Mouse (Mus musculus) R1 (cell line): ENCODE results near the gene Tm7sf2.

Source experiments
- DNase-seq: peaks from one replicate; pipeline ENCODE4 v3.0.0-alpha.2; 2018; ENCODE audit warnings: low read depth, low spot score

Tm7sf2 gene

GRCm38 (mm10) chr19:6067724-6068415, at the start of gene Tm7sf2:
Gene Tm7sf2 (minus strand): TSS chr19:6068373.
- DNase-seq, result peak; percentile 96

GRCm38 (mm10) chr19:6117346-6117985, 49.3 kb upstream of the Tm7sf2 start:
- peak; percentile 20 for DNase-seq

DNA sequence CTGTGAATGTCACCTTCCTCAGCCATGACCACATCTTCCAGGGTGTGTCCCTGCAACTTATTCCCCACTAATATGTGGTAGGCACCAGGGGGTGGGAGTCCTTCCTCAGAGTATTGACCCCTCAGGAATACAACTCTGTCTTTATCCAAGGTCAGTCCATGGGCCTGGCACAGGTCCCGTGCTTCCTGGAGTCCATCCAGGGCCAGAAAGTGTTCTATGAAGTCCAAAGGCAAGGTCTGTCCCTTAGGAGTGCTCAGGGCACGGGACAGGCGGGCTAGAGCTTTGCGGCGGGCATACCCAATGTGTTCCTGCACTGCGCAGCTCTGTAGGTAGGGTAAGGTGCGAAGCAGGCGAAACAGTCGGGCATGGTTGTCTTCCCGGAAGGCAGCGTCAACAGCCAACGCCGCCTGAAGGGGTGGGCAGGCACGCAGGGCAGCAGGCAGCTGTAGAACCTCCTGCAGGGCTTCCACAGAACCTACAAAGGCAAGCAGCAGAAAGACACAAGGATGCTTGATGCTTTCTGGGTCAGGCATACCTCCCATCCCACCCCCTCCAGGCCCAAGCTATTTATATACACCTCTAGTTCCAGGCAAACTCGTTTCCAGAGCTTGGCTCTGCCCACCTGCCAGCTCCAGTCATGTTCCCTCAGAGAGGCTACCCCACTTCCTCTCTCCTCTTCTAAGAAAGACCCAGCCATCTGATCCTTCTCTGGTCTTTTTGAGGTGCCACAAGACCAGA, 48.1 kb upstream of the Tm7sf2 start:
- DNase-seq, result no peak

DNA sequence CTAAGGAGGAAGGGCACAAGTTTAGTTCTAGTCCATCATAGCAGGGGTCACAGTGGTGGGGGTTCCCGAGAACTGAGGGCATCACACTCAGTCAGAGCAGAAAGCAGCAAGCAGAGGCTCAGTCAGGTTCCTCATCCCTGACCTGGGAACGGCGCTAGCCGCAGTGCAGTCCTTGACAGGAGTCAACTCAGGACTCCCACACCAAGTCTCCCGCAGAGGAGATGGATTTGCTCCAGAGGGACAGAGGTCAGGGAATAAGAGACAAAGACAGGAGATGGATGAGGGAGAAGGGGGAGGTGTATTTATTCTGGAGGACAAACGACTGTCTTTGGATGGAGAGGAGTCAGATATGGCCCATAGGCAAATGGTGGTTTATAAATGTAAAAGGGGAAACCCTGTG, 44.9 kb upstream of the Tm7sf2 start:
- DNase-seq, result no peak

- no peak for DNase-seq
Measured at GRCm38 (mm10) chr19:6105586-6105985, 37.4 kb upstream of the Tm7sf2 start, which contains the start of gene Naaladl1. Gene Naaladl1 (plus strand): TSS chr19:6105782.

- no peak for DNase-seq
Measured at GRCm38 (mm10) chr19:6104476-6104875, 36.3 kb upstream of the Tm7sf2 start.

DNA sequence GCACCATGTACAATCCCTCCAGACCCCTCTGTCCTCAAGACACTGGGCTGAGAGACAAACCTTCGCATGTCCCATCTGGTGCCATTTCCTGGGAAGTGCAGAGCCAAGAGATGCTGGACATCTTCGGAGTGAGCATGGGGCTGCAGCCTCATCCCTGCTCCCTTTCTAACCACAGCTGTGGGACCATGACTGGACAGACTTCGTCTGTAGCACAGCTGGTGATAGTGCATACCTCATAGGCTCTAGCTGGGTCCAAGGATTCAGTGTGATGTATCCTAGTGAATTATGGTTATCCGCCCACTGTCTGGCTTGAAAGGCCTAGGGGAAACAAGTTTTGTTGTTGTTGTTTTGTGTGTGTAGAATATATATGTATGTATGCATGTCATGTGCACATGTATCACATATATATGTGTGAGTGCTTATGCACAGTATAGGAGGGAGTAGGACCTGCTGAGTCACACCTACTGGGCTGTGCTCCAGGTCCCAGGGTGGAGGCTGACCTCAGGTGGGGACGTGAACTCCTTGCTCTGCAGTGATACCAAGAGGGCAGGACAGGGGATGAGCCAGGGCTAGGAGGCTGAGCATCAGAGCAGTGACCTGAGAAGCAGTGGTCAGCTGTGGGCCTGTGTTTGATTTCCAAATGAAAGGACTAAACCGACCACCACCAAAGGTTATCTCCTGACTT, 34.1 kb upstream of the Tm7sf2 start:
- no peak for DNase-seq

DNA sequence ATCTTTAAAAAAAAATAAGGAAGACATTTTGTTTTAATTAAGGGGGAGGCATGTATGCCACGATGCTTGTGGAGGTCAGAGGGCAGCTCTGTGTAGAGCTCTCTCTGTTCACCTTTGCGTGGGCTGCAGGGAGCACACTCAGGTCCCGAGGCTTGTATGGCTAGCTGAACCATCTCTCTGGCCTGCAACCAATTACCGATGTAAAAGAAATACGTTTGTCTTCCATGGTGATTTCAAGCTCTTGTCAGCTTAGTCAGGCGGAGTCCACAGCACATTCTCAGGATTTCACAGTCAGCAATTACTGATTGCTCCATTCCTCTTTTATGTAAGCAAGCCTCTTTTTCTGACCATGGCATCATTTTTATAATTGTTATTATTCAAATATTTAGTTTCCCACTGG, 33.0 kb upstream of the Tm7sf2 start:
- DNase-seq, result no peak

GRCm38 (mm10) chr19:6097847-6098246, 29.7 kb upstream of the Tm7sf2 start:
- no peak for DNase-seq

DNA sequence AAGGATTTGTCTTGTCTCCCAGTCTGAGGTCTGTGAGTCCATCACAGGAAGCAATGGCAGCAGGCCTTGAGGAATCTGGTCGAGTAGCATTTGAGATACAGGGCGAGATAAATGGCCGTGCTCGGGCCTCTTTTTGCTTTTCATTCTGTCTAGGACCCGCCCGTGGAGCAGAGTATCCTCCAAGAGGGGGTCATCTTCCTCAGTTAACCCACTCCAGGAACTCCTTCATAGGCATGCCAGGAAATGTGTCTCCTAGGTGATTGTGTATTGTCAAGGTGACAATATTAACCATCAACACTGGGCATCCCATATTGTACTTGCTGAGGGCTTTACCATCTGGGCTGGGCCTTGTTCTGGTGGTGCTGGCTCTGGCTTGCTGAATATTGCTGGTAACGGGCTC, 25.9 kb upstream of the Tm7sf2 start, which contains the start of gene AC131692.1:
TSS of gene AC131692.1 (plus strand) at position 301 of the 400 bp plus-strand sequence.
- DNase-seq, result no peak

- DNase-seq, result peak; percentile 53
Measured at GRCm38 (mm10) chr19:6088841-6089240, 20.7 kb upstream of the Tm7sf2 start.

- peak; percentile 99 for DNase-seq
Measured at GRCm38 (mm10) chr19:6085417-6085879, 17.3 kb upstream of the Tm7sf2 start.

DNA sequence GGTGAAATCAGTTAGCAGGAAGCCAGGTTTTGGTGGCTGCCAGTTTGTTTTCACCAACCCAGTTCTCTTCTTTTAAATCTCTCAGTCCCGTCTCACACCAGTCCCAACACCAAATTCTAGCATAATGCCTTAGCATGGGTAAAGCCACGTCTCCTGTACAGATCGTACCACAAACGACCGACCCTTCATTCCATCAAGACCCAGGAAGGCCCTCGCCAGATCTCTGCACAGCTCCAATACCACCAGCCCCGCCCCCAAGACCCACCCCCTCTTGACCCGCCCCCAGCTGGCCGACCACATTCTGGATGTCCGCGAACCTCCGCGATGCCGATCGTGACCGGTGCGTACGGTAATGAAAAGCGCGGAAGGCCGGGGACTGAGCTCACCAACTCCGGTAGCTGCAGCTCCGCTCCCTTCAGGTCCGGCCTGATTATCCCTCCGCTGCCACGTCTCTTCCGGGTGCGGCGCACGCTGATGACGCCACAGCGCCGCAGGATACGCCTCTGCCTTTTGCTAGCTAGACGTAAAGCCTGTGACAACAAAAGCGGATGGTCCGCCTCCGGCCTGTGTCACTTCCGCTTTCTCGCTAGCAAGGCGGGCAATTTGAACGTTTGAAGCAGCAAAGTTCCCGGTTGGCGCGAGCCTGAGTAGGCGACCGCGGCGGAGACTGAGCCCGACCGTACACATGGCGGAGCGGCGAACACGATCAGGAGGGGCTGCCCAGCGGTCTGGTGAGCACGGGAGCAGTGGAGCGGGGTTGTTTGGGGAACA, 16.5 kb upstream of the Tm7sf2 start, which contains the start of the genes Zfpl1 and Cdca5:
TSS of gene Zfpl1 (minus strand) at position 479 of the 771 bp plus-strand sequence.
TSS of gene Cdca5 (plus strand) at position 506 of the 771 bp plus-strand sequence.
- peak; percentile 99 for DNase-seq

DNA sequence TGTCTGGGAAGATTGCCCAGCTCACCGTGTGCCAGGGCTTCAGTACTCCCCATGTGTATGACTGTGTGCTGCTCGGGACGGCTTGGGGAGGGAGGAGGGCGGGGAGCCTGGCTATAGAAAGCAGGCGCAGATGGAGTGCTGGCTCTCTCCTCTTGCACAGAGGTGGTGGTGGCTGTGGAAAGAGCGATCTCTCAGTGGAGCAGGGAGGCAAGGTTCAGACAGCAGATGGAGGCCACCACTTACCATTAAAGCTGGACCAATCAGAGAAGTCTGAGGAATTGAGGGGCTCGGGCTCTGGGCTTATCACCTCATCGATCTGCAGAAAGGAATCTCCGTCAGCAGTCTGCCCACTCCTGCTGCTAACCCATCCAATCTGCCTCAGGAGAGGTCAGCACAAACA, 14.0 kb upstream of the Tm7sf2 start, which contains the start of gene Gm28374:
TSS of gene Gm28374 (minus strand) at position 101 of the 400 bp plus-strand sequence.
- DNase-seq, result no peak

DNA sequence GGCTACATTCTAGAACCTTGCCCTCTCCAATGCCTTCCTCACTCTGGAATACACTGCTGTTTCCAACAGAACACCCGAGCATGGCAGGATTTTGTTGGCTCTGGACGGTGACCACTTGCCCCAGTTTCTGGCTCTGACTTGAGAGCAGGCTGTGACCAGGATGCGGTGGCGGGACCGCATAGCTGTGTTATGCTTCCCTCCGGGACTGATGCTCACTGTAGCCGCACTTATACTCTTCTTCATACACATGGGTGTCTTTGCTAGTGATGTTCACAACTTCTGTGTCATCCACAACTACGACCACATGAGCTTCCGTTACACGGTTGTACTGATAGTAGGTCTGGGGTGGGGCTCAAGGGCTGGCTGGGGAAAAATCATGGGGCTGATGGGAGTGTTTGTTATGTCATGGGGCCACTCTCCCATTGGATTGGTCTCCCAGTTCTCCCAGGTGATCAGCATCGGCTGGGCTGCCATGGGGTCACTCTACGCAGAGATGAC, 11.9 kb upstream of the Tm7sf2 start, which contains the start of gene Tmem262:
TSS of gene Tmem262 (plus strand) at position 51 of the 498 bp plus-strand sequence.
- DNase-seq, result no peak

GRCm38 (mm10) chr19:6076564-6077393, 8.6 kb upstream of the Tm7sf2 start, which contains the start of gene Vps51:
Gene Vps51 (minus strand): TSS chr19:6077231.
- peak; percentile 97 for DNase-seq

DNA sequence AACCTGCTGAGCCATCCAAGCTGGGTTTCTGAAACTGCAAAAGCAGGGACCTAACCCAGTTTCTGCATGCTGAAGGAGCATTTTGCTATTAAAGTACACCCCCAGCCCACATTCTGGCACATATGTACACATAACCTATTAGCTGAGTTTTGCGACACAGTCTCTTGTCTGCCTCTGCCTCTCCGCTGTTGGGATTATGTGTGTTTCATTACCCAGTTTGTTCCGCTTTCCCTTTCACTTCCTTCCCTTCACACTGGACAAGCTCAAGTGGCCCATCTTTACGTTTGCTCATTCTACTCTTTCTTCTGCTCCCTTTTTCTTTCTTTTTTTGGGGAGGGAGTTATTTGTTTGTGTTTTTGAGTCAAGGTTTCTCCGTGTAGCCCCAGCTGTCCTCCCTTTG, 5.7 kb upstream of the Tm7sf2 start:
- no peak for DNase-seq

DNA sequence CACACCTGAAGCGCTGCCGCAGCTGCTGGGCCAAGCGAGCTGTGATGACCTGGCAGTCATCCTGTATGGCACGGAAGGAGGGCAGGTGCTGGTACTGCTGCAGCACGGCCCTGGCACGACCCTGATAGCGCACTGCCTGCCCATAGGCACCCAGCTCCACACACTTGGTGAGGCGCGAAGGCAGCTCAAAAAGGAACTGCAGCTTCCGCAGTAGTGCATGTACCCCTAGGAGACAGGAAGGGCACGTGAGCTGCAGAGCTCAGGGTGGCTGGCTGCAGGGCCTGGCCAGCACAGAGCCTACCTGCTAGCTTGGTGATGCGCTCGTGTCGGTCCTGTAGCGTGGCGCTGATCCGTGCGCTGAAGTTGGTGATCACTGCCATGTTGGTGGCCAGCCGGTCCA, 3.1 kb upstream of the Tm7sf2 start:
- peak; percentile 49 for DNase-seq

DNA sequence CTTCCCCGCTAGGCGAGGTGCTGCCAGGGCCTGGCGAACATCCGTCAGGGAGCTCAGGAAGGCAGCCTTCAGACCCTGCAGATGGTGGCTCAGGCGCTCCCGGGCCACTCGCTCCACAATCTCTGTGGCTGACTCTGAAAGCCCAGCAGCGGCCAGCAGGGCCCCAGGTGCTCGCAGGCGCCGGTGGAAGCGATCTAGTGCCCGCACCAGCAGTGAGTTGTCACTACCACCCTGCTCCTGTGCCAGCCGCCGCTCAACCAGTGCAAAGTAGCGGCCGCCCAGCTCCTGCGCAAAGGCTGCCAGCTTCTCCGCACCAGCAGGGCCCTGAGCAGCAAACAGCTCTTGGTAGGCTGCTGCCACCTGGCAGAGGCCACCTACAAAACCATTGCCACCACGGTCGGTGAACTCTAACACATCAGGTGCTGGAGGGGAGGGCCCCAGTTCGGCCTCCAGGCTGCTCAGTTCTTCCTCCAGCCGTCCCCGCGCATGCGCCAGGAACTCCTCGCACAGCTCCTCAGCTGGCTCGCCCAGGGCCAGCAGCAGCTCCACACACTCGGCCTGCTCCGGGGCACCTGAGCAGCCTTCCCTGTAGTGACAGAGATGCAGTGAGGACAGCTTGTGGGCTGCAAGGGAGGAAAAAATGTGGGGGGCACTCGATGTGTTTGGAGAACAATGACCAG, 2.5 kb upstream of the Tm7sf2 start:
- DNase-seq, result peak; percentile 86
